Mouse (Mus musculus): ENCODE data around the gene Tspan18.

- no peak for TF ChIP-seq CTCF (conservative IDR thresholded peaks at IDR 0.05; ENCODE audit: low read length)
- TF ChIP-seq POU5F1 (IDR thresholded peaks at IDR 0.05; ENCODE audit: borderline replicate concordance, low read length): no peak
- no peak for TF ChIP-seq NANOG (IDR thresholded peaks at IDR 0.05; ENCODE audit: borderline replicate concordance, low read length)
Observed at GRCm38 (mm10) chr2:93232141-93232540, 102.2 kb downstream of the Tspan18 start.
